Mouse (Mus musculus) gastrocnemius, adult 2 months (tissue): Measurements from ENCODE around the gene Orai2. TPM values are rescaled to one million over a fixed set of nuclear protein-coding genes. Genes with fewer than 3 reads are reported as not detected.
"Not testable (repeated sequence)": the region's sequence is repeated elsewhere in the genome, so short reads cannot be mapped to it uniquely, and the experiment has no call there.

ENCODE experiments used
- DNase-seq: peaks from one replicate; pipeline ENCODE4 v3.0.0; 2022
- H3K27ac ChIP-seq: fragments of 200-600 bp; 2 replicates; pipeline ENCODE4 v1.8.1; 2022; ENCODE audit warnings: mild to moderate bottlenecking
- H3K4me3 ChIP-seq: fragments of 200-600 bp; 2 replicates; pipeline ENCODE4 v1.8.1; 2022; ENCODE audit warnings: mild to moderate bottlenecking, moderate library complexity
- CTCF ChIP-seq: fragments of 200-600 bp; IDR thresholded peaks from 2 replicates; pipeline ENCODE4 v1.8.1; 2022; ENCODE audit warnings: antibody characterized with exemption, mild to moderate bottlenecking, moderate library complexity
- intact Hi-C: fragments of 180-260 bp; cut with DNase I; formaldehyde crosslinking; loops from one replicate; pipeline ENCODE4 v1.15.1; 2025
- long read RNA-seq, 2 experiments: library from polyadenylated mRNA; stranded (forward); transcript quantifications; one replicate each; pipeline ENCODE4 v2.0.0; 2021
- total RNA-seq, 2 experiments: library from RNA; stranded (reverse); gene quantifications; 2 replicates each; pipeline ENCODE4 v1.2.3; 2021

Orai2 gene
- under 1 TPM; 0.43 to 0.75 TPM for total RNA-seq
- long read RNA-seq, experiment 1, result 0 reads
- long read RNA-seq, experiment 2, partial matches to known transcripts, result 0 of 2 reads
- long read RNA-seq, experiment 2, other reads (novel, unspliced or antisense), result 1 of 2 reads

GRCm38 (mm10) chr5:136170512-136171362, at the start of gene Orai2:
Gene Orai2, minus strand, starts transcription at chr5:136170713.
- TF ChIP-seq CTCF, result no peak
- DNase-seq, result peak; percentile 84
- Histone ChIP-seq H3K4me3 (peak within 1 kb of the TSS; percentile 73), H3K27ac (peak within 1 kb of the TSS; percentile 69)
- intact Hi-C loops, result no loop called here

GRCm38 (mm10) chr5:136218585-136218984, 48.1 kb upstream of the Orai2 start:
- Histone ChIP-seq H3K27ac (no peak overlapping the region), H3K4me3 (no peak overlapping the region)
- DNase-seq, result no peak
- TF ChIP-seq CTCF, result no peak
- intact Hi-C loops, result loop anchor here (5.0 kb wide), 1 partner anchor 34 kb away; no protein-coding TSS in a partner anchor

DNA sequence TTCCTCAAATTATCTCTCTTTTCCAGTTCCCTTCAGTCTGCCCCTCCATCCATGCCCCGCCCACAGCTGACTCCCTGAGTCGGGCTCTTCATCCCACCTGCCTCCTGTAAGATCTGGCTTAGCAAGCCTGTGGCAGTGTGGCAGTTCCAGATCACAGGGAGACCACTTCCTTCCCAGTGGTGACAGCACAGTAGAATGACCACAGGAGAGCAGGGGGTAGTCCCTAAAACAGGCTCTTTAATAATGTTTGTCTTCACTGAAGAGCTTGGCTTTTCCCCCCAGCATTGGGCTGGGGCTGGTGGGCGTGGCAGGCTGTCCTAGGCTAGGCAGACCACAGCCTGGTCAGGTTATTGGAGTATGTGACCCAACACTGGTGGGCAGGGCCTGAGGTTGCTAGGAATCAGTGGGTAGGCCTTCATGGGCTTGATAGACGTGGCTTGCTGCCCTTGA, 47.4 kb upstream of the Orai2 start:
- intact Hi-C loops, result loop anchor here (5.0 kb wide), 1 partner anchor 34 kb away; no protein-coding TSS in a partner anchor
- TF ChIP-seq CTCF, result no peak
- H3K27ac ChIP-seq, result no peak overlapping the region
- H3K4me3 ChIP-seq, result no peak overlapping the region
- no peak for DNase-seq

DNA sequence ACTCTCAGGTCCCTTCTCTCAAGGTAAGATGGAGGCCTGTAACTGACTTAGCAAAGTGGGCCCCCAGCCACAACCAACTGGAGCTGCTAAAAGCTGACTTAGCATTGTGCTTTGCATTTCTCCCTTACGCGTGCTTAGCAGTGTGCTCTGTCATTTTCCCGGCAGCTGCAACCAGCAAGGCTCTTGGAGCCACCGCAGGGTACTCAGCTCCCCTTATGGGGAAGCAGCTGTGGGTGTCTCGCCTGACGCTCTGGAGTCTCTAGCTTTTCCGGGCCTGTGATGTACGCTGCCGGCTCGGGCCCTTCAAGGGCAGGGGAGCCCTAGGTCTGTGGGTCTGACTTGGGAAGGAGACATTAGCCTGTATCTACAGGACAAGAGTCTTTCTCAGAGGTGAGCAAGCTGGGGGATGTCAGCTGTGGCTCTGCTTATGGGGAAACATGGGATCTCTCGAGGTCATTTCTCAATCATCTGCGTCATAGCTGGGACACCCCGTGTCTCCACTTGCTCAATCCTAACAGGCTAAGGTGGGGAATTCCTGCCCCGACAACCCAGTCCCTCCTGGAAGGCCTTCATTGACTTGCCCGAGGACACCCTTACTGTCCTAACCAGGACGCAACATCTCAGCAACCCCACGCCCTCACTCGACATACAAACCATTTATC, 46.6 kb upstream of the Orai2 start:
- no peak overlapping the region for H3K27ac ChIP-seq

GRCm38 (mm10) chr5:136215958-136216357, 45.4 kb upstream of the Orai2 start:
- no peak overlapping the region for H3K4me3 ChIP-seq
- intact Hi-C loops, result loop anchor here (5.0 kb wide), 1 partner anchor 36 kb away; no protein-coding TSS in a partner anchor
- H3K27ac ChIP-seq, result no peak overlapping the region
- TF ChIP-seq CTCF, result no peak
- DNase-seq, result no peak

More for the DNA sequence above, 46.6 kb upstream of the Orai2 start:
- intact Hi-C loops, result loop anchor here (5.0 kb wide), 1 partner anchor 35 kb away; no protein-coding TSS in a partner anchor
- no peak for TF ChIP-seq CTCF
- no peak for DNase-seq
- no peak overlapping the region for H3K4me3 ChIP-seq

DNA sequence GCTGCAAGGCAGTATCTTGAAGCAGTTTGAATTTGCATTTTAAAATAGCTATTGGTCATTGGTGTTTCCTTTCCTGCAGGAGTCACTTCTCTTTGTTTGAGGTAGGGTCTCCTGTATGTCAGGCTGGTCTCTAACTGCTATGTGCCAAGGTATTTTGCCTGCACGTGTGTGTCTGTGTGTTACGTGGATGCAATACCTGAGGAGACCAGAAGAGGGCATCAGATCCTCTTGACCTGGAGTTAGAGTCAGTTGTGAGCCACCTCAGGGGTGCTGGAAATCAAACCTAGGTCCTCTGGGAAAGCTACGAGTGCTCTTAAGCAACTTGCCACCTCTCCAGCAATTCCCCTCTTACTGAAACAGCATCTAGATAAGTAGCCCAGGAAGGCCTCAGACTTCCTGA, 44.7 kb upstream of the Orai2 start:
- Histone ChIP-seq H3K27ac (no peak overlapping the region), H3K4me3 (no peak overlapping the region)
- peak; percentile 42 for TF ChIP-seq CTCF
- intact Hi-C loops, result loop anchor here (5.0 kb wide), 1 partner anchor 37 kb away; no protein-coding TSS in a partner anchor
- no peak for DNase-seq

- DNase-seq, result no peak
- no peak for TF ChIP-seq CTCF
- intact Hi-C loops, result no loop called here
- no peak overlapping the region for H3K27ac ChIP-seq
- H3K4me3 ChIP-seq, result no peak overlapping the region
Observed at GRCm38 (mm10) chr5:136213716-136214115, 43.2 kb upstream of the Orai2 start.

GRCm38 (mm10) chr5:136212716-136213115, 42.2 kb upstream of the Orai2 start:
- no peak for TF ChIP-seq CTCF
- DNase-seq, result no peak
- Histone ChIP-seq H3K4me3 (no peak overlapping the region), H3K27ac (no peak overlapping the region)
- intact Hi-C loops, result no loop called here

DNA sequence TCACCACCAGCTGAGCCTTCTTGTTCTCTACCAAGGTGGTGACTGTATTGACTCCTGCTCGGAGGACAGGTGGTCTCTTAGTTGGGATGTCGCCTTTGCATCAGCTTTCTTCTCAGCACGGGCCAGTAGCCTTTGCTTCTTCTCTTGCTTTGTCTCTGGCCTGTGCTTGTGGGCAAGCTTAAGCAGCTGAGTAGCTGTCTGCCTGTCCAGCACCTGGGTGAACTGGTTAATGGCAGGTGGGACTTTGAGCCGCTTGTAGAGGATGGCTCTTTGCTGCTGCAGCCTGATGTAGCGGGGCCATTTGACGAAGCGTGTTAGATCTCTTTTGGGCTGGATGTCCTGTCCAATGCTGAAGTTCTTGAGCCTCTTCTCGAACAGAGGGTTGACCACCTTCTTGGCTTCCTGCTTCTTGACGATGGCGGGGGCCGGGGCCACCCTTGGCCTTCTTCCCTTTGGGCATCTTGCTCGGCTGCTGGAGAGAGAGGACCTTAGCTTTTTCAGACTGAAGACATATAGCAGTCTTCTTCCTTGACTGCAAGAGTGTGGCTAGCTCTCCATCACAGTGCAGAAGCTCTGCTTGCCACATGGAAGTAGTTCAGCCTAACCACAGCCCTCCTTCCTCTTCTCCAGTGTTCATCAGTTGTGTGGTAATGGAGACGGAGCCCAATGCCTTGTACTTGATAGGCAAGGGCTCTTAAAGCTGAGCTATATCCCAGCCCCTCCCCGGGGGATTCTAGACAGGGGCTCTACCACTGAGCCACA, 41.0 kb upstream of the Orai2 start:
- H3K4me3 ChIP-seq, intact Hi-C loops, DNase-seq, H3K27ac ChIP-seq: not testable (repeated sequence)

DNA sequence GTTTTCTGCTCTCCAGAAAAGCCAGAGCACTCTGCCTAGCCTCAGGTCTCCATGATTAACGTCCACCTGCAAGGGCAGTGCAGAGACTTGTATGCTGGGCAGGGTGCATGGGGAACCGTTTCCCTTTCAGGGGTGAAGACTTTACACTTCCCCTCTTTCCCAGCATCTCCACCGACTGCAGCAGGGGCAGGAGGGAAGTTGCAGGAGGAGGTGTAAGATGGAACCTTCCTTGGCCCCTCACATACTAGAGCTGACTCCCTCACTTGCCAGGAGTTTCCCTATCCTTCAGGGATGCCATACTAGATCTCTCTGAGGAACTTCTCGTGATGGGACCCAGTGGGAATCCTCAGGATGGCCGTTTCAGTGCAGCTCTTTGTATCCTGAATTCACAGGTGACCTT, 40.0 kb upstream of the Orai2 start:
- DNase-seq, result no peak
- intact Hi-C loops, result no loop called here
- no peak for TF ChIP-seq CTCF
- Histone ChIP-seq H3K4me3 (no peak overlapping the region), H3K27ac (no peak overlapping the region)

DNA sequence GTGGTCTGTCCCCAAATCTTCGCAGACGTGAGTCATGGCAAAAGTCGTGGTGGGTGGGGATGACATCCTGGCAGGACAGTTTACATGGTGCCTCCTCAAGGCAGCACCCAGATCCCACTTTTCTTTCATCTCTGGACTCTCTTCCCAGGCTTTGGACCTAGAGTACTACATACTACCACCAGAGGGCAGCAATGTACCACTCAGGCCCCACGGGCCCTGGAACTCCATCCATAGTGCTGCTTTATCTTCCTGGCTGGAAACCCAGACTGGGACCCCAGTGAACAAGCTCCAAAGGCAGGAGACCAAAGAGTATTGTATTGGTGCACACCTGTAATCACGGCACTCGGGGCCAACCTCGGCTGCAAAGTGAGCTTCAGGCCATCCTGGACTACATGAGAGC, 31.3 kb upstream of the Orai2 start:
- peak; percentile 99 for TF ChIP-seq CTCF
- H3K4me3 ChIP-seq, result no peak overlapping the region
- DNase-seq, result peak; percentile 63
- no peak overlapping the region for H3K27ac ChIP-seq
- intact Hi-C loops, result loop anchor here (1.0 kb wide), 1 partner anchor 51 kb away; no protein-coding TSS in a partner anchor

DNA sequence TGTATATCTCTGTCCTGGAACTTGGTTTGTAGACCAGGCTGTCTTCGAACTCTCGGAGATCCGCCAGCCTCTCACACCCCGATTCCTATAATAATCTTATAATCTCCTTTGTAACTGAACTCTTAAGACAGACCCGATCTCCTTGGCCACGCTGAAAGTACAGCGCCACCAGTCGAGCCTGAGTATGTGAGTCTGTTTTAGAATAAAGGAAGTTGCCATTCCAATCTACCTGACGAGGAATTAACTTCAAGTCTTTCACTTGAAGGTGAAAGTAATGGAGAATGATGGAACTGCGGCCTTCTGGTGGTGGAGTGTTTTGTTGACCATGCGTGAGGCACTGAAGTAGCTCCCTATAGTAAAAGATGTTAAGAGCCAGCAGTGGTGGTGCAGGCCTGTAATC, 29.0 kb upstream of the Orai2 start:
- Histone ChIP-seq H3K4me3 (peak overlapping the region; percentile 85), H3K27ac (peak overlapping the region; percentile 94)
- no peak for TF ChIP-seq CTCF
- intact Hi-C loops, result no loop called here
- no peak for DNase-seq
